Mouse (Mus musculus): Measurements from ENCODE around the gene Adamts13. TPM values are rescaled to one million over a fixed set of nuclear protein-coding genes. Genes with fewer than 3 reads are reported as not detected.

The Adamts13 gene
- polyA plus RNA-seq, 1 experiment from 2014 or later, result not detected

- no peaks in the 10 kb centered on the region for H3K9me3 ChIP-seq (ENCODE audit: control insufficient read depth, low read length)
- 96% methylated on average over 3 of the region's 3 CpGs for WGBS
- no peak overlapping the region for H3K9ac ChIP-seq (ENCODE audit: low read depth, low read length)
- no peak overlapping the region for H3K4me2 ChIP-seq (ENCODE audit: low read length)
- H3K36me3 ChIP-seq (ENCODE audit: control insufficient read depth, insufficient read depth, low read length), result 0 out of 2 replicates have a peak, but pooled peaks cover 2% of the 10 kb centered on the region
- H3K4me1 ChIP-seq (ENCODE audit: control insufficient read depth, insufficient read depth, low read depth, low read length), result no peaks in the 10 kb centered on the region
- no peak overlapping the region for H3K4me3 ChIP-seq (ENCODE audit: low read length)
- ATAC-seq, result no peak
- H3K27me3 ChIP-seq (replicated peaks; ENCODE audit: control insufficient read depth, insufficient read depth, low read length), result no peaks in the 10 kb centered on the region
- no peak overlapping the region for H3K27ac ChIP-seq (ENCODE audit: low read depth, low read length)
These were observed 30.0 kb upstream of the Adamts13 start for GRCm38 (mm10) chr2:26943253-26943652.

- no peaks in the 10 kb centered on the region for H3K4me1 ChIP-seq (ENCODE audit: control insufficient read depth, insufficient read depth, low read depth, low read length)
- 93% methylated on average over 2 of the region's 2 CpGs for WGBS
- no peak overlapping the region for H3K27ac ChIP-seq (ENCODE audit: low read depth, low read length)
- no peak overlapping the region for H3K4me3 ChIP-seq (ENCODE audit: low read length)
- no peaks in the 10 kb centered on the region for H3K27me3 ChIP-seq (replicated peaks; ENCODE audit: control insufficient read depth, insufficient read depth, low read length)
- no peaks in the 10 kb centered on the region for H3K9me3 ChIP-seq (ENCODE audit: control insufficient read depth, low read length)
- H3K9ac ChIP-seq (ENCODE audit: low read depth, low read length), result no peak overlapping the region
- H3K36me3 ChIP-seq (ENCODE audit: control insufficient read depth, insufficient read depth, low read length), result peaks cover 20% of the 10 kb centered on the region
- ATAC-seq, result no peak
- no peak overlapping the region for H3K4me2 ChIP-seq (ENCODE audit: low read length)
These were observed 22.8 kb upstream of the Adamts13 start for GRCm38 (mm10) chr2:26950411-26950810.

DNA sequence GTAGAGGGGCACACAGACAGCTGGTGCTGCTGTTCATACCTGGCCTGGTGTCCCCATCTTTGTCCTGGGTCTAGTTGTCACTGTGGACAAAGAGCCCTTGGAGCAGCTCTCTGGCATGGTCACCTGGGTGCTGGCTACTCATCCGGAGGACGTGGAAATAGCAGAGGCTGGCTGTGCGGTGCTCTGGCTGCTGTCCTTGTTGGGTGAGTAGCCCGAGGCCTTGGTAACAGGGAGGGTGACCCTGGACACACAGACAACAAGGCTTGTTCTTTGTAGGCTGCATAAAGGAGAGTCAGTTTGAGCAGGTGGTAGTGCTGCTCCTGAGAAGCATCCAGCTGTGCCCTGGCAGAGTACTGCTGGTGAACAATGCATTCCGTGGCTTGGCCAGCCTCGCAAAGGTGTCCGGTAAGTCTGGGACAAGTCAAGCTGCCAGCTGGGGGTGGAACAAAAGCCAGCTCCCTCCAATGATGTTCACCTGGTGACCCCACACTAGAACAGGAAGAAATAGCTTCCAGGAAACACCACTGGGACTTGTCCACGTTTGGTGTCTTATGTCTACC, 21.8 kb upstream of the Adamts13 start:
- 90% methylated on average over 8 of the region's 8 CpGs for WGBS
- no peak overlapping the region for H3K4me2 ChIP-seq (ENCODE audit: low read length)
- ATAC-seq, result no peak
- peaks cover 25% of the 10 kb centered on the region for H3K36me3 ChIP-seq (ENCODE audit: control insufficient read depth, insufficient read depth, low read length)
- no peak overlapping the region for H3K9ac ChIP-seq (ENCODE audit: low read depth, low read length)
- H3K9me3 ChIP-seq (ENCODE audit: control insufficient read depth, low read length), result no peaks in the 10 kb centered on the region
- H3K4me1 ChIP-seq (ENCODE audit: control insufficient read depth, insufficient read depth, low read depth, low read length), result no peaks in the 10 kb centered on the region
- no peak overlapping the region for H3K27ac ChIP-seq (ENCODE audit: low read depth, low read length)
- H3K4me3 ChIP-seq (ENCODE audit: low read length), result no peak overlapping the region
- no peaks in the 10 kb centered on the region for H3K27me3 ChIP-seq (replicated peaks; ENCODE audit: control insufficient read depth, insufficient read depth, low read length)

DNA sequence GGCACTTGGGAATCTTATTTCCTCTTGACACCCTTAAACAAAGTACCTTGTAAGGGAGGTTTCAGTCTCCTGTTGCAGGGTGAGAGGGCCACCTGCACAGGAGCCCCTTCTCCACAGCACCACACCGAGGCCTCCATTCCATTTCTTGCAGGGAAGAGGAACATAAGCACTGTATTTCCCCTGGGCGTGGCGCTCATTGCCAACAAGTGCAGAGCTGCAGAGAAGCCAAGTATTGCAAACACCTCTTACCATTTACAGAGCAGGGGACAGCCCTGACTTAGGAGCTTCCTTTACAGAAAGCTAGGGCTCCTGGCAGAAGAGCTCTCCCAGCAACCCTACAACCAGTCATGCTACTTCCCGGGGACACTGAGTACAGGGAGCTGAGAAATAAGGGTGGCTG, 21.0 kb upstream of the Adamts13 start:
- Histone ChIP-seq H3K4me3 (ENCODE audit: low read length) (no peak overlapping the region), H3K36me3 (ENCODE audit: control insufficient read depth, insufficient read depth, low read length) (peaks cover 28% of the 10 kb centered on the region), H3K27ac (ENCODE audit: low read depth, low read length) (no peak overlapping the region), H3K4me2 (ENCODE audit: low read length) (no peak overlapping the region), H3K9ac (ENCODE audit: low read depth, low read length) (no peak overlapping the region), H3K4me1 (ENCODE audit: control insufficient read depth, insufficient read depth, low read depth, low read length) (no peaks in the 10 kb centered on the region), H3K27me3 (replicated peaks; ENCODE audit: control insufficient read depth, insufficient read depth, low read length) (no peaks in the 10 kb centered on the region), H3K9me3 (ENCODE audit: control insufficient read depth, low read length) (no peaks in the 10 kb centered on the region)
- no peak for ATAC-seq
- 95% methylated on average over 4 of the region's 4 CpGs for WGBS

DNA sequence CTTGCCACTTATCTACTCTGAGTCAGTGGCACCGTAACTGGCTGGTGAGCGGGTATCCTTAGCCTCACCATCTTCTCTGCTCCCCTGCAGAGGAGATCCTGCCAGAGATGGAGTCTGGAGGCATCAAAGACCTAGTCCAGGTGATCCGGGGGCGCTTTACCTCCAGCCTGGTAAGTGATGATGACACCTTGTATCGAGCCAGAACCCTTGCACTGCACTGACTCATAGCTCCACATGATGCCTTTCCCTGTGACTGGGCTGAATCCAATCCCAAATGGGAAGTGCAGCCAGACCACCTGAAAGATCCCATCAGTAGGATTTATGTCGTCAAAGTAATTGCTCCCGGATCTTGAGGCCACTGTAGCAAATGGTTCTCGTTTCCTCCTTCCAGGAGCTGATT, 20.4 kb upstream of the Adamts13 start:
- WGBS, result 89% methylated on average over 8 of the region's 8 CpGs

GRCm38 (mm10) chr2:26954735-26955395, 18.4 kb upstream of the Adamts13 start:
- H3K36me3 ChIP-seq (ENCODE audit: control insufficient read depth, insufficient read depth, low read length), result peaks cover 41% of the 10 kb centered on the region
- no peak for ATAC-seq
- H3K4me2 ChIP-seq (ENCODE audit: low read length), result no peak overlapping the region
- H3K4me1 ChIP-seq (ENCODE audit: control insufficient read depth, insufficient read depth, low read depth, low read length), result no peaks in the 10 kb centered on the region
- no peak overlapping the region for H3K27ac ChIP-seq (ENCODE audit: low read depth, low read length)
- H3K27me3 ChIP-seq (replicated peaks; ENCODE audit: control insufficient read depth, insufficient read depth, low read length), result no peaks in the 10 kb centered on the region
- WGBS, result 97% methylated on average over 2 of the region's 2 CpGs
- H3K4me3 ChIP-seq (ENCODE audit: low read length), result no peak overlapping the region
- H3K9ac ChIP-seq (ENCODE audit: low read depth, low read length), result no peak overlapping the region
- H3K9me3 ChIP-seq (ENCODE audit: control insufficient read depth, low read length), result no peaks in the 10 kb centered on the region

More for the DNA sequence above, 20.4 kb upstream of the Adamts13 start:
- no peaks in the 10 kb centered on the region for H3K27me3 ChIP-seq (replicated peaks; ENCODE audit: control insufficient read depth, insufficient read depth, low read length)
- peaks cover 34% of the 10 kb centered on the region for H3K36me3 ChIP-seq (ENCODE audit: control insufficient read depth, insufficient read depth, low read length)
- no peak overlapping the region for H3K4me3 ChIP-seq (ENCODE audit: low read length)
- H3K27ac ChIP-seq (ENCODE audit: low read depth, low read length), result no peak overlapping the region
- no peaks in the 10 kb centered on the region for H3K4me1 ChIP-seq (ENCODE audit: control insufficient read depth, insufficient read depth, low read depth, low read length)
- no peaks in the 10 kb centered on the region for H3K9me3 ChIP-seq (ENCODE audit: control insufficient read depth, low read length)
- H3K4me2 ChIP-seq (ENCODE audit: low read length), result no peak overlapping the region
- no peak for ATAC-seq
- H3K9ac ChIP-seq (ENCODE audit: low read depth, low read length), result no peak overlapping the region

- no peak overlapping the region for H3K4me2 ChIP-seq (ENCODE audit: low read length)
- H3K27ac ChIP-seq (ENCODE audit: low read depth, low read length), result no peak overlapping the region
- no peak overlapping the region for H3K9ac ChIP-seq (ENCODE audit: low read depth, low read length)
- peaks cover 41% of the 10 kb centered on the region for H3K36me3 ChIP-seq (ENCODE audit: control insufficient read depth, insufficient read depth, low read length)
- H3K4me3 ChIP-seq (ENCODE audit: low read length), result no peak overlapping the region
- no peak for ATAC-seq
- no peaks in the 10 kb centered on the region for H3K9me3 ChIP-seq (ENCODE audit: control insufficient read depth, low read length)
- peaks cover 7% of the 10 kb centered on the region for H3K4me1 ChIP-seq (ENCODE audit: control insufficient read depth, insufficient read depth, low read depth, low read length)
- WGBS, result 96% methylated on average over 12 of the region's 12 CpGs
- H3K27me3 ChIP-seq (replicated peaks; ENCODE audit: control insufficient read depth, insufficient read depth, low read length), result no peaks in the 10 kb centered on the region
These were observed 16.3 kb upstream of the Adamts13 start for GRCm38 (mm10) chr2:26956811-26957487.

DNA sequence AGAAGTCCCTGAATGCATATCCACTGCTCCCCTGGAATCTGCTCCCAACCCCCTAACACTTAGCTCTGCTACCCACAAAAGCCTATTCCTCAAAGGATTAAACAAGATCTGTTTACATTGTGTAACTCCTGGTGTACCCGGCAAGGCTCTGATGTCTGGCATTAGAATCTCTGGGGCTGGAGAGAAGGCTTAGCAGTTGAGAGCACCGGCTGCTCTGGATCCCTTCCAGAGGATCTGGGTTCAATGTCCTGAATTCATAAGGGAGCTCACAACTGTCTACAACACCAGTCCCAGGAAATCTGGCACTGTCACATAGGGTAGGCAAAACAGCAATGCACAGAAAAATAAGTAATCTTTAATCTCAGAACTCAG, 15.7 kb upstream of the Adamts13 start:
- Histone ChIP-seq H3K9me3 (ENCODE audit: control insufficient read depth, low read length) (no peaks in the 10 kb centered on the region), H3K4me3 (ENCODE audit: low read length) (no peak overlapping the region), H3K4me2 (ENCODE audit: low read length) (no peak overlapping the region), H3K27ac (ENCODE audit: low read depth, low read length) (no peak overlapping the region), H3K9ac (ENCODE audit: low read depth, low read length) (no peak overlapping the region), H3K27me3 (replicated peaks; ENCODE audit: control insufficient read depth, insufficient read depth, low read length) (no peaks in the 10 kb centered on the region), H3K4me1 (ENCODE audit: control insufficient read depth, insufficient read depth, low read depth, low read length) (peaks cover 11% of the 10 kb centered on the region), H3K36me3 (ENCODE audit: control insufficient read depth, insufficient read depth, low read length) (peaks cover 43% of the 10 kb centered on the region)
- no peak for ATAC-seq
- 84% methylated on average over 2 of the region's 2 CpGs for WGBS

DNA sequence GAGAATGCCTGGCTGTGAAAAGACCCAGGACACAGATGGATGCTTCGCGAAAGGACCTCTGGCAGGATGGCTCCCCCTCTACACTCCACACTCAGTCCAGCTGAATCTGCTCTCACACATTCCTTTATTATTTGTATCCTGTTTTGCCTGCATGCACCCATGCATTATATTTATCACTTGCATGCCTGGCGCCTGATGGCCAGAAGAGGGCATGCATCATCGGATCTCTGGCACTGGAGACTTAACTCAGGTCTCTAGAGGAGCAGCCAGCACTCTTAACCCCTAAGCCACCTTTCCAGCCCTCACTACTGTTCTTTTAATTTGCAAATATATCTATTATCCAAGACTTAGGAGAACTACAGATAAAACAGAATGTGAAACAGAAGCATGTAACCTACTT, 12.5 kb upstream of the Adamts13 start:
- H3K9me3 ChIP-seq (ENCODE audit: control insufficient read depth, low read length), result no peaks in the 10 kb centered on the region
- H3K36me3 ChIP-seq (ENCODE audit: control insufficient read depth, insufficient read depth, low read length), result peaks cover 24% of the 10 kb centered on the region
- ATAC-seq, result no peak
- no peak overlapping the region for H3K9ac ChIP-seq (ENCODE audit: low read depth, low read length)
- WGBS, result 73% methylated on average over 4 of the region's 4 CpGs
- peaks cover 25% of the 10 kb centered on the region for H3K4me1 ChIP-seq (ENCODE audit: control insufficient read depth, insufficient read depth, low read depth, low read length)
- no peak overlapping the region for H3K4me3 ChIP-seq (ENCODE audit: low read length)
- H3K27ac ChIP-seq (ENCODE audit: low read depth, low read length), result no peak overlapping the region
- H3K27me3 ChIP-seq (replicated peaks; ENCODE audit: control insufficient read depth, insufficient read depth, low read length), result no peaks in the 10 kb centered on the region
- H3K4me2 ChIP-seq (ENCODE audit: low read length), result no peak overlapping the region
